Mouse (Mus musculus) stomach, postnatal 0 days (tissue): ENCODE measurements around the gene Klhl18.

ENCODE experiments used
- CTCF ChIP-seq: IDR thresholded peaks from 2 replicates; pipeline ENCODE4 v1.5.1; 2016; ENCODE audit warnings: antibody characterized with exemption, low read depth, mild to moderate bottlenecking, moderate library complexity
- EP300 ChIP-seq: optimal IDR thresholded peaks from 2 replicates; pipeline ENCODE3; 2016; ENCODE audit warnings: antibody characterized with exemption

DNA sequence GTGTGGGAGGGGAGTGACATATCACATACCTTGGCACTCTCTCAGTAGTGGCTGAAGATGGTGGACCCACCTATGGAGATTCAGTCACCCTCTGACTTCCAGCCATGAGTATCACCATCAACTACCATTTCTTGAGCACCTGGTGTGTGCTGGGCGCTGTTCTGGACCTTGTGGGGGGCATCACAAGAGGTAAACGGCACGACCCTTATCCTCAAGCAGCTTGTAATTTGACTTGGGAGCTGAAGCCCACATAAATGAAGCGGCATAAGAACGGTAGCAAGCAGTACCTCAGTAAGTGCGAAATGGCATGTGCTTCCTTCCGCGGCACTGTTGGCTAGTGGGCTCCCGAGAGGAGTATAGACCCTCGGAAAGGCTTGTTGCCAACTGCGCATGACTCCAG is 1.5 kb upstream of the Klhl18 start:
- TF ChIP-seq CTCF = no peak
- no peak for TF ChIP-seq EP300
